Mouse (Mus musculus) liver, postnatal 0 days (tissue): ENCODE results near the gene Klhl3.

Experiments used
- CTCF ChIP-seq: sonication (generic); IDR thresholded peaks from 2 replicates; pipeline ENCODE4 v1.5.1; 2016; ENCODE audit warnings: antibody characterized with exemption, low read depth
- EP300 ChIP-seq: IDR thresholded peaks from 2 replicates; pipeline ENCODE4 v1.6.1; 2016; ENCODE audit warnings: antibody characterized with exemption, low read depth, mild to moderate bottlenecking

- TF ChIP-seq CTCF (0 out of 2 replicates have a peak, but pooled peaks have one; percentile 4), EP300 (no peak)
These were observed 16.4 kb upstream of the Klhl3 start for GRCm38 (mm10) chr13:58129687-58130246.
